Mouse (Mus musculus) bone marrow macrophage, adult 2 months (primary cell): Measurements from ENCODE around the gene Zfp652. TPM values are rescaled to one million over a fixed set of nuclear protein-coding genes. Genes with fewer than 3 reads are reported as not detected.
"Not testable (repeated sequence)": the region's sequence is repeated elsewhere in the genome, so short reads cannot be mapped to it uniquely, and the experiment has no call there.

ENCODE experiments used
- H3K27ac ChIP-seq: 2 replicates; pipeline ENCODE4 v1.5.1; 2012; ENCODE audit warnings: low read depth, low read length; ENCODE audit not compliant: insufficient read depth
- H3K4me1 ChIP-seq: 2 replicates; pipeline ENCODE4 v1.6.1; 2012; ENCODE audit warnings: low read length; ENCODE audit not compliant: control insufficient read depth, insufficient read depth
- H3K4me3 ChIP-seq: 2 replicates; pipeline ENCODE4 v1.5.1; 2012; ENCODE audit warnings: mild to moderate bottlenecking, low read length, moderate library complexity; ENCODE audit not compliant: insufficient read depth
- CTCF ChIP-seq: IDR thresholded peaks from 2 replicates; pipeline ENCODE4 v1.5.1; 2012; ENCODE audit warnings: low read depth, mild to moderate bottlenecking, low read length, moderate library complexity
- POLR2A ChIP-seq: IDR thresholded peaks from 2 replicates; pipeline ENCODE4 v1.6.1; 2012; ENCODE audit warnings: mild to moderate bottlenecking, low read depth, low read length, borderline replicate concordance
- polyA plus RNA-seq: library from polyadenylated mRNA; stranded (reverse); fragments of >200 nt; gene quantifications from 2 replicates; pipeline ENCODE4 v1.2.4, GENCODE M21; 2012; ENCODE audit not compliant: missing spikeins, insufficient read depth, insufficient read length

Zfp652 gene
- polyA plus RNA-seq, 1 experiment, result 51.5 TPM

- H3K4me3 ChIP-seq, result no peak overlapping the region
- no peak overlapping the region for H3K27ac ChIP-seq
- no peak for TF ChIP-seq POLR2A
- no peak for TF ChIP-seq CTCF
These were observed 16.7 kb downstream of the Zfp652 start for GRCm38 (mm10) chr11:95728916-95729907.

GRCm38 (mm10) chr11:95734485-95734884 lies 22.0 kb downstream of the Zfp652 start:
- Histone ChIP-seq H3K4me3 (no peak overlapping the region), H3K4me1 (peaks cover 14% of the 10 kb centered on the region), H3K27ac (no peak overlapping the region)
- no peak for TF ChIP-seq POLR2A
- TF ChIP-seq CTCF, result no peak

More at GRCm38 (mm10) chr11:95728916-95729907, 16.7 kb downstream of the Zfp652 start:
- H3K4me1 ChIP-seq, result peaks cover 19% of the 10 kb centered on the region

GRCm38 (mm10) chr11:95737811-95738210 lies 25.3 kb downstream of the Zfp652 start:
- Histone ChIP-seq H3K4me1 (peaks cover 19% of the 10 kb centered on the region), H3K27ac (no peak overlapping the region), H3K4me3 (no peak overlapping the region)
- TF ChIP-seq CTCF (no peak), POLR2A (no peak)

- peaks cover 22% of the 10 kb centered on the region for H3K4me1 ChIP-seq
- no peak overlapping the region for H3K27ac ChIP-seq
- no peak overlapping the region for H3K4me3 ChIP-seq
- TF ChIP-seq CTCF (no peak), POLR2A (no peak)
These were observed 32.0 kb downstream of the Zfp652 start for GRCm38 (mm10) chr11:95744521-95744920.

GRCm38 (mm10) chr11:95746821-95747220 lies 34.3 kb downstream of the Zfp652 start:
- H3K4me3 ChIP-seq, result no peak overlapping the region
- H3K4me1 ChIP-seq, result peaks cover 24% of the 10 kb centered on the region
- H3K27ac ChIP-seq, result no peak overlapping the region
- TF ChIP-seq CTCF (no peak), POLR2A (no peak)

GRCm38 (mm10) chr11:95748331-95748730 lies 35.9 kb downstream of the Zfp652 start:
- peak overlapping the region; percentile 13; the same call in 1 of the 2 replicates for H3K27ac ChIP-seq
- no peak overlapping the region for H3K4me3 ChIP-seq
- peaks cover 24% of the 10 kb centered on the region for H3K4me1 ChIP-seq
- TF ChIP-seq POLR2A (no peak), CTCF (no peak)

GRCm38 (mm10) chr11:95749619-95750018 lies 37.1 kb downstream of the Zfp652 start:
- H3K4me1 ChIP-seq, result peaks cover 24% of the 10 kb centered on the region
- peak overlapping the region; percentile 24; the same call in 1 of the 2 replicates for H3K4me3 ChIP-seq
- peak overlapping the region; percentile 87 for H3K27ac ChIP-seq
- TF ChIP-seq CTCF, result no peak
- no peak for TF ChIP-seq POLR2A

GRCm38 (mm10) chr11:95750995-95751394 lies 38.5 kb downstream of the Zfp652 start:
- Histone ChIP-seq H3K27ac (no peak overlapping the region), H3K4me3 (no peak overlapping the region), H3K4me1 (peaks cover 24% of the 10 kb centered on the region)
- TF ChIP-seq POLR2A, result no peak
- TF ChIP-seq CTCF, result peak; percentile 61

GRCm38 (mm10) chr11:95755137-95755536 lies 42.7 kb downstream of the Zfp652 start:
- not testable (repeated sequence) for H3K4me1 ChIP-seq, H3K27ac ChIP-seq, H3K4me3 ChIP-seq

GRCm38 (mm10) chr11:95760521-95760920 lies 48.0 kb downstream of the Zfp652 start:
- TF ChIP-seq POLR2A (no peak), CTCF (no peak)
- Histone ChIP-seq H3K27ac (no peak overlapping the region), H3K4me1 (no peaks in the 10 kb centered on the region), H3K4me3 (no peak overlapping the region)
